Mouse (Mus musculus): ENCODE measurements at regions not wholly inside any gene's neighbourhood (a gene's known extent, or its start where the extent isn't known, plus 50 kb on each side); places are given as distances from the start of the nearest gene placed in this dataset.

DNA sequence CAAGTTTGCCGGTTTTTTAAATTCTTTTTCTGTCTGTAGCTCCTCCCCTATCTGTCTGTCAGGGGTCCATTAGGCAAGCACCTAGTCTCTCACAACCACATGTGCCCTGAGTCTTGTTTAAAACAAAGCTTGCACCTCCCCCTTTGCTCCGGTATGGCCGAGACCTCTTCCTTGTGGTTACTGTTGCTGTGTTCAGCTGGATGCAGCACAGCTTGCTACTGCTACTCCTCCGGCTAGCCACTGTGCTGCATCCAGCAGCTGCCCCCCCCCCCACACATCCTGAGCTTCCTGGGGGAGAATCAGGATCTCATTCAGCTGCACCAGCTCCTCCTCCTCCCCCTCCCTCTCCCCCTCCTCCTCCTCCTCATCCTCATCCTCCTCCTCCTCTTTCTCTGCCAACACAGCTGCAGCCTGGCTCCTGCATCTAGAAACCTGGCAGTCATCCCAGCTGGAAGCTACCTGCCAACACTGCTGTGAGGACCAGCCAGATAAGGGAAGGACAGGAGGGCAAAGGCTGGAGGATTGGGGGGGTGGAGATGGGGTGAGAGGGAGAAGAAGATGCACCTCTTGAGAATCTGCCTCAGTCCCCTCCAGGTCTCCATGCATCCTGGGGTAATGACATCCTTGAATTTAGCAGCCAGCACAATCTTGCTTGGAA, 114.8 kb upstream of the Tmem260 start:
- H3K9me3 ChIP-seq: no peaks in the 10 kb centered on the region
- peaks cover 27% of the 10 kb centered on the region for H3K4me1 ChIP-seq
- 0 out of 2 replicates have a peak overlapping the region, but pooled peaks have one; percentile 11 for H3K4me2 ChIP-seq
- H3K36me3 ChIP-seq: no peaks in the 10 kb centered on the region
- WGBS: 0% methylated on average over 4 of the region's 4 CpGs
- ATAC-seq (ENCODE audit: insufficient read depth, low FRiP score, low read depth): peak; percentile 42; the same call in 1 of the 2 replicates
- H3K9ac ChIP-seq: no peak overlapping the region
- no peak overlapping the region for H3K4me3 ChIP-seq (replicated peaks)
- H3K27me3 ChIP-seq (replicated peaks): no peaks in the 10 kb centered on the region
- H3K27ac ChIP-seq: no peak overlapping the region

DNA sequence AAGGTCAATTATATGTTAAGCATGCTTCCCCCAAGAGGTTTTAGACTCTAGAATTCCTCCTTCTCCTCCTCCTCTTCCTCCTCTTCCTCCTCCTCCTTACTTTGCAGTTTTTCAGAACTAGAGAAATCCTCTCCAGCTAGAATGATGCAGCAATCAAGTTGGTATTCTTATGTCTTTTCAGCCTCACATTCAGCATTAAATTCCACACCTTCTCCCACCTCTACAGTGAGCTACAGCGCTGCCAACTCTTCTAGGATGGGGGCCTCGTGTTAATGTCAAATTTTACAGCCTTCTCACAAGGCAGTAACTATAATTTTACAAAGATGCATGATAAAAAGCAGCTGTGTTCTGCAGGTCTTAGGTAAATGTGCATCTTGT, 114.3 kb upstream of the Tmem260 start:
- peaks cover 27% of the 10 kb centered on the region for H3K4me1 ChIP-seq
- 62% methylated on average over 2 of the region's 2 CpGs for WGBS
- H3K9ac ChIP-seq: no peak overlapping the region
- H3K4me2 ChIP-seq: no peak overlapping the region
- H3K36me3 ChIP-seq: no peaks in the 10 kb centered on the region
- ATAC-seq (ENCODE audit: insufficient read depth, low FRiP score, low read depth): no peak
- no peak overlapping the region; the same call in 1 of the 2 replicates for H3K27ac ChIP-seq
- no peak overlapping the region for H3K4me3 ChIP-seq (replicated peaks)
- H3K9me3 ChIP-seq: no peaks in the 10 kb centered on the region
- H3K27me3 ChIP-seq (replicated peaks): no peaks in the 10 kb centered on the region

DNA sequence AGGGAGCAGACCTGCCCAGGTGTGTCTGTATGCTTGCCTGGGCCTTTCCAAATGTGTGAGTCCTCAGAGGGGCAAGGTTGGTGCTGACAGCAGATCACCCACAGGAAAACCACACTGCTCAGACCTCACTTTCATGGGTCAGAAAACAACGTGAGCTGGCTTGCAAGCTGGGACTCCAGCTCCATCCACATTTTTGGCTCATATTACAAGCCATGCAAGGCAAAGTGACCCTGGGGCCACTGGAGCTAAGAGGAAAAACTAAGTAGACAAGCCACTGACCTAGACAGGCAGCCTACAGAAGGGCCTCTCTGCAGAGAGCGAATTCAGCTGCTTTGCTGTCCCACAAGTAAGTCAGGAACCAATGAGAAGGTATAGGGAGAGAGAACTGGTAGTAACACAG, 113.7 kb upstream of the Tmem260 start:
- peak overlapping the region; percentile 40; the same call in 1 of the 2 replicates for H3K27ac ChIP-seq
- H3K36me3 ChIP-seq: no peaks in the 10 kb centered on the region
- 39% methylated on average over 2 of the region's 2 CpGs for WGBS
- H3K9me3 ChIP-seq: no peaks in the 10 kb centered on the region
- no peak overlapping the region for H3K9ac ChIP-seq
- ATAC-seq (ENCODE audit: insufficient read depth, low FRiP score, low read depth): no peak
- no peak overlapping the region for H3K4me2 ChIP-seq
- no peaks in the 10 kb centered on the region for H3K27me3 ChIP-seq (replicated peaks)
- peaks cover 27% of the 10 kb centered on the region for H3K4me1 ChIP-seq
- no peak overlapping the region for H3K4me3 ChIP-seq (replicated peaks)

DNA sequence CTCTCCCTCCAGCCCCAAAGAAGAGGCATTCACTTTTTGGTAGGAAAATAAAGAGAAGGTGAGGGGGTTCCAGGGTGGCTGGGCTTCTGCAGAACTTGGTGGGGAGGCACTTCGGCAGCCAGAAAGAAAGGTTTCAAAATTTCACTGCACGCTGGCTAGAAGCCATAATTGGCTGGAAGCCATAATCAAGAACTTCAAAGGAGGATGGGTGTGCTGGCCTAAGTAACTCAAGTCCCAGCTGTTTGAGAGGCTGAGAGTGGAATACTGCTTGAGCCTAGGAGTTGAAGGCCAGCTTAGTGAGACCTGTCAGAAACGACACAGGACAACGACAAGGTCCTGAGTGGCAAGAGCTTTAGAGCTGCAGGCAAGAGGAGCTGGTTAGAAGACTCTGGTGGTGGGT, 113.3 kb upstream of the Tmem260 start:
- no peaks in the 10 kb centered on the region for H3K9me3 ChIP-seq
- H3K4me2 ChIP-seq: no peak overlapping the region
- H3K9ac ChIP-seq: no peak overlapping the region
- H3K27me3 ChIP-seq (replicated peaks): no peaks in the 10 kb centered on the region
- 0 out of 2 replicates have a peak, but pooled peaks have one; percentile 14 for ATAC-seq (ENCODE audit: insufficient read depth, low FRiP score, low read depth)
- 45% methylated on average over 4 of the region's 4 CpGs for WGBS
- no peak overlapping the region for H3K4me3 ChIP-seq (replicated peaks)
- H3K4me1 ChIP-seq: peaks cover 27% of the 10 kb centered on the region
- no peak overlapping the region; the same call in 1 of the 2 replicates for H3K27ac ChIP-seq
- no peaks in the 10 kb centered on the region for H3K36me3 ChIP-seq

DNA sequence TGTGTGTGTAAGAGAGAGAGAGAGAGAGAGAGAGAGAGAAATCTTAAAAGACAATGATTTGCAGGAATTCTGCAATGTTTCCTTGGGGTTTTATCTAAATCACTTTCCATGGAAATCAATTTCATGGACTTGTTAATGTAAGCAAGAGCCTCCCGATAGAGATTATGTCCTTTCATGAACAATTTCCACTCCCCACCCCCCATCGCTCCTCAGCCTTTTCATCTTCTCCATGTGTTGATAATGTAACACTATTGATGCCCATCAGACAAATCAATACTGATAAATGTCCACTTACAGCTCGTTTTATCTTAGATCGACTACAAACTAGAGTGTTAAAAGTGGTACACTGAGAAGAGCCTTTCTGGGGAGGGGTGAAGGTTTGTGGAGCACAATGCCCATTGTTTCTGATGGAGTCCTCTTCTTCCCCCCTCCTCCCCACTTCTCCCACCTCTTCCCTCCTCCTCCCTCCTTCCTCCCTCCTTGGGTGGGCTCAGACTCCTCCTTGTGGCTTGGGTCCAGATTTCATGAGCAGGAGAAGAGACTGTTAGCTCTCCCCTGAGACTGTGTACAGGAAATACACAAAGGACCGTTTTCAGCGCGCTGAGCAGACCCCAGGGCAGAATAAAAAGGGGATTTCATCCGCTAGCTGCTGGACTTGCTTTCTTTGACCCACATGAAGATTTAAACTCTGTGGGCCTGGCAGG, 111.7 kb upstream of the Tmem260 start:
- ATAC-seq (ENCODE audit: insufficient read depth, low FRiP score, low read depth): no peak

DNA sequence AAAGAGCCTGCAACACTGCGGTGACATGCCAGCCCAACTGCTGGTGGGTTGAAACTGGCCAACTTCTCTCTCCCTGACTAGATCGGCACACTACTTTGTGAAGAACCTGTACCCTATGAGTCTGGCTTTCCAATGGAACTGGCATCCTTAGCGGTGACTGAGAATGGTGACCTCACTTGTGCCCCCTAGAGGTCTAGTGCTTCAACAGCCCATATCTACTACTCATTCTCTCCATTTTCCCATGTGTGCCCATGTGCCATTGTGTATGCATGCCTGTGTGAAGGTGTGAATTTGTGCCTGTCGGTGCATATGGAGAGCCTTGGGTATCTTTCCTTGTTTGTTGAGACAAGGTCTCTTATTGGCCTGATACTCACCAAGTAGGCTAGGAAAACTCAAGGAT, 106.5 kb upstream of the Tmem260 start:
- WGBS: 80% methylated on average over 4 of the region's 4 CpGs
- no peak overlapping the region for H3K4me3 ChIP-seq (replicated peaks)

More for the DNA sequence above, 111.7 kb upstream of the Tmem260 start:
- H3K4me3 ChIP-seq (replicated peaks): no peak overlapping the region
- no peak overlapping the region for H3K27ac ChIP-seq
- no peaks in the 10 kb centered on the region for H3K36me3 ChIP-seq
- 29% methylated on average over 8 of the region's 8 CpGs for WGBS
- H3K9me3 ChIP-seq: no peaks in the 10 kb centered on the region
- H3K9ac ChIP-seq: no peak overlapping the region
- no peaks in the 10 kb centered on the region for H3K27me3 ChIP-seq (replicated peaks)
- H3K4me1 ChIP-seq: peaks cover 27% of the 10 kb centered on the region
- H3K4me2 ChIP-seq: no peak overlapping the region

DNA sequence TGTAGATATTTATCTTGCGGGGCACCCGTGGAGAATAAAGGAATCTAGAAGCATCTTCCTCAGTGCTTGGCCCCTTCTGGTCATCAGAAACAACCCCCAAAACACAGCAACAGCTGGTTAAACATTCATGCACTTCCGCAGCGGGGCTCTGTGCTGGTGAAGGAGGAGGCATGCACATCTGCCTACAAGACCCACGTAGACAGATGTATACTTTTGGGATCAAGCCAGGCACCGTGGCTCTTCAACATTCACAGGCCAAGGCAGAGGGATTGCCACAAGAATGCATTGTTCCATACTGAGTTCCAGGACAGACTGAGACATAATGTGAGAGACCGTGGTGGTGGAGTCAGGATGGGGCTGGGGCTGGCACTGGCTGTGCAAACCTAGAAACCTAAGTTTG, 103.0 kb upstream of the Tmem260 start:
- 43% methylated on average over 7 of the region's 7 CpGs for WGBS
- no peaks in the 10 kb centered on the region for H3K36me3 ChIP-seq
- no peak for ATAC-seq (ENCODE audit: insufficient read depth, low FRiP score, low read depth)
- H3K27me3 ChIP-seq (replicated peaks): no peaks in the 10 kb centered on the region
- no peak overlapping the region for H3K9ac ChIP-seq
- H3K27ac ChIP-seq: no peak overlapping the region
- no peaks in the 10 kb centered on the region for H3K4me1 ChIP-seq
- no peak overlapping the region for H3K4me2 ChIP-seq
- no peak overlapping the region for H3K4me3 ChIP-seq (replicated peaks)
- no peaks in the 10 kb centered on the region for H3K9me3 ChIP-seq

More for the DNA sequence above, 106.5 kb upstream of the Tmem260 start:
- Histone ChIP-seq H3K9ac (no peak overlapping the region), H3K4me1 (0 out of 2 replicates have a peak, but pooled peaks cover 2% of the 10 kb centered on the region), H3K27ac (no peak overlapping the region), H3K27me3 (replicated peaks) (no peaks in the 10 kb centered on the region), H3K36me3 (no peaks in the 10 kb centered on the region), H3K9me3 (no peaks in the 10 kb centered on the region), H3K4me2 (no peak overlapping the region)
- ATAC-seq (ENCODE audit: insufficient read depth, low FRiP score, low read depth): no peak

DNA sequence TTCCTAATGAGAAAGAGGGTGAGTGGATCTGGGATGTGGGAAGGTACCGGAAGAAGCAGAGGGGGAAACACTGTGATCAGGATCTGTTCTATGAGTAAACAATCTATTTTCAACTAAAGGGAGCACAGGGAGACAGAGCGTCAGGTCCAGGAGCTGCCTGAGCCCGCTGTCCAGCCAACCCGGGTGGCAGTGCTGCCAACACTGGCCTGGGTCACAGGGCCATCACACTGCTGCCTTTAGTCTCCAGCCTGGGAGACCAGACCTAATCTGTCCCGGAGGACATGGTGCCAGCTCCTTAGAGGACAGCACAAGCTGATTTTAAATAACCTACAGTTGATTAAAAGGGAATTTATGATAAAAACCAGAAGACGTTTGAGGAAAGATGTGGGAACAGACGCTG, 100.0 kb upstream of the Tmem260 start:
- 81% methylated on average over 7 of the region's 7 CpGs for WGBS
- no peak for ATAC-seq (ENCODE audit: insufficient read depth, low FRiP score, low read depth)
- no peaks in the 10 kb centered on the region for H3K9me3 ChIP-seq
- no peaks in the 10 kb centered on the region for H3K4me1 ChIP-seq
- H3K4me2 ChIP-seq: no peak overlapping the region
- no peak overlapping the region for H3K4me3 ChIP-seq (replicated peaks)
- no peaks in the 10 kb centered on the region for H3K27me3 ChIP-seq (replicated peaks)
- no peak overlapping the region for H3K9ac ChIP-seq
- no peak overlapping the region for H3K27ac ChIP-seq
- no peaks in the 10 kb centered on the region for H3K36me3 ChIP-seq

DNA sequence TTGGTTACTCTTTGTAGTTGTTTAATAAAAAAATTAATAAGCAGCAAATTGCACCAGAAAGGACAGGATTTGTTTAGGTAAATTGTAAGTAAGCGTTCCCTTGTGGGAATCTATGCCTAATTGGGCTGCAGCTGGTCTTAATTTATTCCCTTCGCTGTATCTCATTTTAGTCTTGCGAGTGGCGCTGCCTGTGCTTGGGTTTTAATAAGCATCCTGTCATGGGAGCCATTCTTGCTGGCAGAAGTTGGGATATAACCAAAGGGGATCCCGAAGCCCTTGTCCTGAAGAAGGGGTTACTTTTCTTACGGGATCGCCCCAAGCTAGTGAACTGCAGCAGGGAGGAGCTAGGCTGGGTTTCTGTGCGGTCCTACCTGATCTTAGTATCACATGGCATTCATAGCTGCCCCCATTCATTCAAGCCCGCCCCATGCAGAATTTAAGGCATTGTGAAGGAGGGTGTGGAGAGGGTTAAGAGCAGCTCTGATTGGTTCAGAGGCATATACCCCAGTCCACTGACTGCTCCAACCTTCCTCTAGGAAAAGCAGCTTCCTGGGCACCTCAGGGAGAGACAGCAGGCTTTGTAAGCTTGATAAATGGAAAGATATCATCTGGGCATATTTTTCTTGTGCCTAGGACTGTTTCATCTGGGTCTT, 96.4 kb upstream of the Tmem260 start:
- WGBS: 83% methylated on average over 9 of the region's 9 CpGs

DNA sequence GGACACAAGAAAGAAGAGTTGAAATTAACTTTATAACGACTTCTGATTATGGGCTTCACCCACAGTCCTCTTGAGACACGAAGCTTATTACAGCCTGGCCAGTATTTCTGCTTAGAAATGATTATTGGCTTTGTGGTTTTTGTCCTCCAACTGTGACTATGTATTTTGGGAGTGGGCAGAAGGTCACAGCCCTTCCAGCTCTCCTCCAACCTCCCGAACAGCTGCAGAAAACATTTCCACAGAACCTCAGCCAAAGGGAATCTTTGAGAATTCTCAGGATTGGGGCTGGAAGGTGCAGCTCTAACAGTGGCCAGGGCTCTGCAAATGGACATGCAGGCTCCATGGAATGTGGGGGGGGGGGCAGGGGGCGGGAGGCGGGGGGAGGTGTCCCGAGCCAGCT, 94.3 kb upstream of the Tmem260 start:
- H3K4me3 ChIP-seq (replicated peaks): no peak overlapping the region

More for the DNA sequence above, 96.4 kb upstream of the Tmem260 start:
- Histone ChIP-seq H3K4me2 (no peak overlapping the region), H3K36me3 (no peaks in the 10 kb centered on the region), H3K27ac (no peak overlapping the region), H3K9me3 (no peaks in the 10 kb centered on the region), H3K4me1 (no peaks in the 10 kb centered on the region), H3K9ac (no peak overlapping the region), H3K4me3 (replicated peaks) (no peak overlapping the region), H3K27me3 (replicated peaks) (no peaks in the 10 kb centered on the region)
- ATAC-seq (ENCODE audit: insufficient read depth, low FRiP score, low read depth): no peak

DNA sequence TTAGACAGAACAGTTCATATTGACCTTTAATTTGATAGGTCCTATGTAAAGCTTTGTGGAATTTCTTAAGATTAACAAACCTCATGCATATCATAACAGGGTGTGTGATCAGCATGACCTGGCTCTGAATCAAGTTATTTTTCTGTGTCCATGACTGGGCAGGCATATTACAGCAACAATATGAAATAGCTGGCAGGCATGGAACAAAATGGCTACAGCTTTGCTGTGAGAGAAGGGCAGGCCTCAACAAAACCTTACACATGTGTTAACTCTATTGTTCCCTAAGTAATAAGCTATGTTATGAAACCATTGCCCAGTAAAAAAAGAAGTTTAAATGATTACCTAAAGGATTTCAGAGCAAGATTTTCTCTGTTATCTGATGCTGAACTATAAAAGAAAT, 93.1 kb upstream of the Tmem260 start:
- Histone ChIP-seq H3K36me3 (no peaks in the 10 kb centered on the region), H3K4me3 (replicated peaks) (no peak overlapping the region), H3K27me3 (replicated peaks) (no peaks in the 10 kb centered on the region), H3K9me3 (no peaks in the 10 kb centered on the region), H3K9ac (no peak overlapping the region), H3K4me2 (no peak overlapping the region), H3K27ac (no peak overlapping the region), H3K4me1 (no peaks in the 10 kb centered on the region)
- ATAC-seq (ENCODE audit: insufficient read depth, low FRiP score, low read depth): no peak

More for the DNA sequence above, 94.3 kb upstream of the Tmem260 start:
- no peak for ATAC-seq (ENCODE audit: insufficient read depth, low FRiP score, low read depth)
- Histone ChIP-seq H3K27me3 (replicated peaks) (no peaks in the 10 kb centered on the region), H3K4me1 (no peaks in the 10 kb centered on the region), H3K4me2 (no peak overlapping the region), H3K36me3 (no peaks in the 10 kb centered on the region), H3K9ac (no peak overlapping the region), H3K9me3 (no peaks in the 10 kb centered on the region), H3K27ac (no peak overlapping the region)
- 65% methylated on average over 5 of the region's 6 CpGs for WGBS

DNA sequence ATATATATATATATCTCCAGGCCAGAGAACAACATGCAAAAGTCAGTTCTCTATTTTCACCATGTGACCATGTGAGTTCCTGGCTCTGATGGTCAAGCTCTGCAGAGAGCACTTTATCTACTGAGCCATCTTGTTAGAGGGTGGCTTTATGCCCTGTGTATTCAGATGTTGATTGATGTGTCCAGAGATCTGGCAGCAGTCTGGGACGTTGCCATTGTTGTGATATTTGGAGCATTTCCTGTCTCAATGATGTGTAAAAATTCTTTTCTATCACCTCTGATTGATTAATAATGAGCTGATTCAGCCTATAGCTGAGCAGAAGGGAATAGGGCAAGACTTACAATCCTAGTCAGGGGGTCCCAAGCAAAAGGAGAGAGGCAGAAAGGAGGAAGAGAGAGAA, 91.7 kb upstream of the Tmem260 start:
- no peak overlapping the region for H3K9ac ChIP-seq
- no peak overlapping the region for H3K27ac ChIP-seq
- H3K4me1 ChIP-seq: no peaks in the 10 kb centered on the region
- no peaks in the 10 kb centered on the region for H3K36me3 ChIP-seq
- 20% methylated on average over 1 of the region's 1 CpGs for WGBS
- H3K9me3 ChIP-seq: no peaks in the 10 kb centered on the region
- no peak overlapping the region for H3K4me3 ChIP-seq (replicated peaks)
- no peak overlapping the region for H3K4me2 ChIP-seq
- ATAC-seq (ENCODE audit: insufficient read depth, low FRiP score, low read depth): no peak
- no peaks in the 10 kb centered on the region for H3K27me3 ChIP-seq (replicated peaks)
